Mouse (Mus musculus) thymus, adult 2 months (tissue): ENCODE results near the gene Tmem163. TPM values are rescaled to one million over a fixed set of nuclear protein-coding genes. Genes with fewer than 3 reads are reported as not detected.

ENCODE experiments used
- DNase-seq: peaks from one replicate; pipeline ENCODE4 v3.0.0; 2021
- H3K27ac ChIP-seq: fragments of 200-500 bp; 2 replicates; pipeline ENCODE4 v1.5.1; 2012; ENCODE audit warnings: low read length, control low read depth; ENCODE audit not compliant: control insufficient read depth, insufficient read depth
- H3K27me3 ChIP-seq: fragments of 200-500 bp; 2 replicates; pipeline ENCODE4 v1.6.1; 2012; ENCODE audit warnings: mild to moderate bottlenecking, low read length, moderate library complexity, mixed read lengths; ENCODE audit not compliant: control insufficient read depth, insufficient read depth
- H3K36me3 ChIP-seq: fragments of 200-500 bp; 2 replicates; pipeline ENCODE4 v1.6.1; 2012; ENCODE audit warnings: mild to moderate bottlenecking, low read length, moderate library complexity; ENCODE audit not compliant: control insufficient read depth, insufficient read depth
- H3K4me1 ChIP-seq: fragments of 200-500 bp; replicated peaks from 2 replicates; pipeline ENCODE4 v1.6.1; 2012; ENCODE audit warnings: low read length; ENCODE audit not compliant: control insufficient read depth, insufficient read depth
- H3K4me3 ChIP-seq: fragments of 200-500 bp; 2 replicates; pipeline ENCODE4 v1.5.1; 2012; ENCODE audit warnings: mild to moderate bottlenecking, low read length, control low read depth, moderate library complexity; ENCODE audit not compliant: control insufficient read depth, insufficient read depth
- CTCF ChIP-seq: fragments of 200-500 bp; IDR thresholded peaks from 2 replicates; pipeline ENCODE4 v1.5.1; 2012; ENCODE audit warnings: mild to moderate bottlenecking, control low read depth, low read length, moderate library complexity, borderline replicate concordance; ENCODE audit not compliant: control insufficient read depth, poor library complexity, insufficient read depth; ENCODE audit errors: extremely low read depth
- POLR2A ChIP-seq: fragments of 200-500 bp; IDR thresholded peaks from 2 replicates; pipeline ENCODE4 v1.6.1; 2012; ENCODE audit warnings: mild to moderate bottlenecking, low read length, control low read depth, moderate library complexity; ENCODE audit not compliant: control insufficient read depth, poor library complexity, insufficient read depth; ENCODE audit errors: extremely low read depth
- WGBS: fragments of 180-500 bp; shearing (Covaris S2); methylation state at CpG from one replicate; pipeline ENCODE4 v1.1.7; 2018; 5-methylcytosine and 5-hydroxymethylcytosine counted together
- polyA plus RNA-seq: library from polyadenylated mRNA; depleted of rRNA; stranded (reverse); fragments of >200 nt; gene quantifications from 2 replicates; pipeline ENCODE4 v1.2.3, GENCODE M21; 2012

Tmem163 gene
- polyA plus RNA-seq, 1 experiment, result 1.8 TPM

DNA sequence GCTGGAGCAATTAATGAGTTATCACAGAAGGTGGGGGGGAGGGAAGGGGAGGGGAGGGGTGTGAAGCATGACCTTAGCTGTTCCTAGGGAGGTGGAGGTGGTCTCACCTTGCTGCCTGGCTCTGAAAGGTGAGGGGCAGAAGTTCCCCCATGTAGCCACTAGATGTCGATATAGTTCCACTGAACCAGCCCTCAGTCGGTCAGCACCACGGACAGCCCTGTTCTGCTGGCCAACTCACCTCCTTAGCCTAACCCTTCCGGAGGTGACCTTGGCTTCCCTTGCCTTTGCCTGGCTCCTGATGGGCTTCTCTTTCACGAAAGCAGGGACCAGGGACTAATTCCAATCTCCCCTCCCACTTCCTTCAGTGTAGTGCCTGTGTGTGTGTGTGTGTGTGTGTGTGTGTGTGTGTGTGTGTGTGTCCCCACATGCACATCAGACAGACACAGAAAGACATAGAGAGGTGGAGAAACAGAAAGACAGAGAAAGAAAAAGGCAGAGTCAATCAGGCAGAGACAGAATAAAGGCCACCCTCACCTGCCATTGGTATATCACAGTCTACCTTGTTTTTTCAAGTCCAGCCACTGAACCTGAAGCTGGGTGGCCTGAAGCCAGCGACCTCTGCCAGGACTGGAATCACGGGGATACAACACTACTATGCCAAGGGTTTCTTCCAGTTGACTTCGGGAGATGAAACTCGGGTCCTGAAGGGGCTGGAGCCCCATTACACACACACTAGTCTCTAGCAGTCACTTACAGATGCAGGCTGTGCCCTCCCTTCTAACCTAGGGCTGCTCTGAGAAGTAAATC, 182.4 kb downstream of the Tmem163 start:
- Histone ChIP-seq H3K36me3 (no peaks in the 10 kb centered on the region), H3K4me3 (no peak overlapping the region), H3K27me3 (no peaks in the 10 kb centered on the region), H3K27ac (no peak overlapping the region), H3K4me1 (no peaks in the 10 kb centered on the region)
- TF ChIP-seq CTCF, result peak; percentile 86; the same call in 1 of the 2 replicates
- TF ChIP-seq POLR2A, result no peak
- WGBS, result 35% methylated on average over 9 of the region's 9 CpGs
- DNase-seq, result peak; percentile 45

DNA sequence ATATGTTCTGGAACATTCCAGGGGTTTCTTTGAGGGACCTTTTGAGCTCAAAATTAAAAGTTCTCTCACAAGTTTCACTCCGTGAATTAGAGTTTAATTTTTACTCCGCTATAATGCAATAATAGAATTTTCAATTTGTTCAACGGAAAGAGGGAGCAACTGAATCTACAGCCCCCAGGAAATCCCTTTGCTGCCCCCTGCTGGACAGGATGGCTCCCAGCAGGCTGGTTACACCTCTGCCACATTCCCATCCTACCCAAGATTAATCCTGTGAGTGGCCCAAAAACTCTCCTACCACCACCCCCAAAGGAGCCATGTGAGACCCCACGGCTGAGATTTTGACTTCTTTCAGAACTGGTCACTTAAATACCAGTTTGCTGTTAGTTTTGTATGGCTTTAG, 192.2 kb downstream of the Tmem163 start:
- peak; percentile 63 for DNase-seq
- WGBS, result 91% methylated on average over 4 of the region's 4 CpGs
- no peaks in the 10 kb centered on the region for H3K27me3 ChIP-seq
- no peak overlapping the region for H3K4me3 ChIP-seq
- peaks cover 10% of the 10 kb centered on the region for H3K36me3 ChIP-seq
- H3K27ac ChIP-seq, result no peak overlapping the region
- H3K4me1 ChIP-seq, result no peaks in the 10 kb centered on the region
- TF ChIP-seq CTCF (peak; percentile 72; the same call in 1 of the 2 replicates), POLR2A (no peak)

GRCm38 (mm10) chr1:127484826-127485225, 194.5 kb downstream of the Tmem163 start:
- Histone ChIP-seq H3K4me3 (no peak overlapping the region), H3K27ac (no peak overlapping the region), H3K27me3 (no peaks in the 10 kb centered on the region), H3K4me1 (no peaks in the 10 kb centered on the region), H3K36me3 (peaks cover 15% of the 10 kb centered on the region)
- 48% methylated on average over 7 of the region's 7 CpGs for WGBS
- DNase-seq, result peak; percentile 63
- TF ChIP-seq CTCF, result peak; percentile 77; the same call in 1 of the 2 replicates
- no peak for TF ChIP-seq POLR2A

- TF ChIP-seq CTCF (no peak), POLR2A (no peak)
- H3K4me1 ChIP-seq, result no peaks in the 10 kb centered on the region
- H3K4me3 ChIP-seq, result no peak overlapping the region
- 95% methylated on average over 8 of the region's 8 CpGs for WGBS
- H3K36me3 ChIP-seq, result peaks cover 15% of the 10 kb centered on the region
- no peaks in the 10 kb centered on the region for H3K27me3 ChIP-seq
- no peak for DNase-seq
- no peak overlapping the region for H3K27ac ChIP-seq
These were observed 195.2 kb downstream of the Tmem163 start for GRCm38 (mm10) chr1:127484188-127484587.

DNA sequence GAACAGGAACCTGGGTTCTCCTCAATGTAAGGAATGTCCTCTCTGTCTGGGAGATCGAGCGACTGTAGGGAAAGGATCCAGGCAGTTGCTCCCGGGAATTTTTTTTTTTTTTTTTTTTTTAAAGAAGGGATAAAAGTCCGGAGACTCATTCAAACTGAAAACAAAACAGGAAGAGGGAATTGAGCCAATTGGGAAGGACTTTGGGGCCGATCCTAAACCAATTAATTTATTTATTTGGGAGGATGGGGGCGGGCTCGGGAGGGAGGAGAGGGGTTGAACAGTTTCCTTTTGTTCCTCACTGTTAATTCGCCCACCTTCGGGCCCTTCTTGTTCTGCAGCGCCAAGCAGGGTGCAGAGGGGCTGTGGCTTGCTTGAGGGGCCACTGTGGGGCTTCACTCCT, 196.4 kb downstream of the Tmem163 start:
- no peak overlapping the region for H3K4me3 ChIP-seq
- TF ChIP-seq POLR2A, result no peak
- no peak for TF ChIP-seq CTCF
- 95% methylated on average over 10 of the region's 10 CpGs for WGBS
- peaks cover 15% of the 10 kb centered on the region for H3K36me3 ChIP-seq
- no peaks in the 10 kb centered on the region for H3K4me1 ChIP-seq
- H3K27me3 ChIP-seq, result no peaks in the 10 kb centered on the region
- no peak overlapping the region for H3K27ac ChIP-seq
- no peak for DNase-seq

DNA sequence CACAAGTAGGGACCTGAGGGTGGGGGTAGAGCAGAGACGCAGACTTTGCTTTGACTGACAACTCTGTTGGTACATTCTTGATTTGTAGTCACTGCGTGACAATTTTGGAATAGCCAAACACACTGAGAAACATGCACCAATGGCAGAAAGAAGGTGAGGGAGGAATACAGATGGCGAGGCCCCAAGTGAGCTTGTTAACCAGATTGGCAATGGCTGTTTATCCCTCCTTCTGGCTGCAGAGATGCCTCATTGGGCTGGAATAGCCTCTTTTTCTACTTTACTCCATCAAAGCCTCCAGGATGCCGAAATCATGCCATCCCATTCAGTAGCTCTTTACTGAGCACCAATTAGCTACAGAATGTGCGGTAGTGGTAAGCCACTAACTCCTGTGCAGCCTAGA, 203.6 kb downstream of the Tmem163 start:
- DNase-seq, result no peak
- Histone ChIP-seq H3K27ac (no peak overlapping the region), H3K27me3 (no peaks in the 10 kb centered on the region), H3K4me3 (no peak overlapping the region), H3K36me3 (peaks cover 18% of the 10 kb centered on the region), H3K4me1 (no peaks in the 10 kb centered on the region)
- WGBS, result 96% methylated on average over 5 of the region's 5 CpGs
- TF ChIP-seq CTCF, result no peak
- TF ChIP-seq POLR2A, result no peak

DNA sequence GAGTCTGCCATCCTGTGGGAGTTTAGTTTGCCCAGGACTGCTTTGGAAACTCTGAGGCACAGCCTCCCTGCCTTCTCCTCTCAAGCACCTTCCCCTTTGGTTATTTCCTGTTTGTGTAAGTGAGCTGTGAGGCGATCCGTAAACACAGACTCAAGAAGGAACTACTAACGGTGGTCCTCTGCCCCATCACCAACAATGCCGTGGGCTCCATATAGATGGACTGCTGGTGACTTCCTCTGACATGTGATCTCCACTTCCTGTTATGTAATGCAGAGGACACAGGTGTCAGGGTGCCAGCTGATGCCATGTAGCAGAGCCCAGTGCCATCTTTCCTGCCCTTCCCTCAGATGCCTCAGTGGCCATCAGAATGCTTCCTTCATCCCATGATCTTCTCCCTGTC, 209.2 kb downstream of the Tmem163 start:
- H3K27ac ChIP-seq, result peak overlapping the region; percentile 12; the same call in 1 of the 2 replicates
- H3K36me3 ChIP-seq, result peaks cover 15% of the 10 kb centered on the region
- no peak overlapping the region for H3K4me3 ChIP-seq
- H3K4me1 ChIP-seq, result peaks cover 12% of the 10 kb centered on the region
- TF ChIP-seq CTCF, result no peak
- no peak for TF ChIP-seq POLR2A
- 55% methylated on average over 4 of the region's 4 CpGs for WGBS
- peak; percentile 9 for DNase-seq
- H3K27me3 ChIP-seq, result no peaks in the 10 kb centered on the region
